Mouse (Mus musculus) lung, adult 2 months (tissue): ENCODE measurements around the gene Ttc8. TPM values are rescaled to one million over a fixed set of nuclear protein-coding genes. Genes with fewer than 3 reads are reported as not detected.

Source experiments
- DNase-seq: peaks from one replicate; pipeline ENCODE4 v3.0.0; 2022
- H3K4me1 ChIP-seq: fragments of 200-500 bp; 2 replicates; pipeline ENCODE4 v1.6.1; 2011; ENCODE audit warnings: low read length; ENCODE audit not compliant: control insufficient read depth, insufficient read depth
- H3K4me3 ChIP-seq: fragments of 200-500 bp; replicated peaks from 2 replicates; pipeline ENCODE3; 2011; ENCODE audit warnings: low read depth, mild to moderate bottlenecking, control low read depth, low read length; ENCODE audit errors: extremely low read depth
- CTCF ChIP-seq: fragments of 200-500 bp; IDR thresholded peaks from 2 replicates; pipeline ENCODE4 v1.5.1; 2011; ENCODE audit warnings: mild to moderate bottlenecking, low read length, control low read depth; ENCODE audit not compliant: insufficient read depth
- POLR2A ChIP-seq: fragments of 200-500 bp; IDR thresholded peaks from 2 replicates; pipeline ENCODE4 v1.6.1; 2011; ENCODE audit warnings: low read depth, mild to moderate bottlenecking, control low read depth, low read length, borderline replicate concordance; ENCODE audit errors: extremely low read depth
- WGBS: fragments of 180-500 bp; shearing (Covaris S2); methylation state at CpG from one replicate; pipeline ENCODE4 v1.1.7; 2018; 5-methylcytosine and 5-hydroxymethylcytosine counted together
- polyA plus RNA-seq: library from polyadenylated mRNA; depleted of rRNA; stranded (reverse); fragments of >200 nt; gene quantifications from 2 replicates; pipeline ENCODE4 v1.2.3, GENCODE M21; 2012

Ttc8 gene
- polyA plus RNA-seq, 1 experiment: 9.6 TPM

DNA sequence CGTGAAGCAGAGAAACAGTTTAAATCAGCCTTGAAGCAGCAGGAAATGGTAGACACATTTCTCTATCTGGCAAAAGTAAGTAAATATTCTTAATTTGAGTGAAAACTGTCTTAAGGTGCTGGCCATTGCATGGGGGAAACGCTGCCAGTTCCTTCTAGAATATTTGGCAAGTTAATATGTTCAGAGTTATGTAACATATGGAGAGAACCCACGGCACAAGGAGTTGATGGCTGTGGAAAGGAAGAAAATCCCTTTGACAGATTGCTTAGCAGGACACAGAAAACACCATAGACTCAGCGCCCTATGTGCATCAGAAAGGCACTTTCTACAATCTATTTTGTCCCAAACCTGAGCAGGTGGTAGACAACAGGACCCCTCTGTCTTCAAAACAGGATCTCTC lies 41.0 kb downstream of the Ttc8 start:
- no peak for DNase-seq
- WGBS: 73% methylated on average over 4 of the region's 4 CpGs
- TF ChIP-seq CTCF: no peak
- no peak for TF ChIP-seq POLR2A
- H3K4me1 ChIP-seq: no peaks in the 10 kb centered on the region
- H3K4me3 ChIP-seq: no peak overlapping the region

DNA sequence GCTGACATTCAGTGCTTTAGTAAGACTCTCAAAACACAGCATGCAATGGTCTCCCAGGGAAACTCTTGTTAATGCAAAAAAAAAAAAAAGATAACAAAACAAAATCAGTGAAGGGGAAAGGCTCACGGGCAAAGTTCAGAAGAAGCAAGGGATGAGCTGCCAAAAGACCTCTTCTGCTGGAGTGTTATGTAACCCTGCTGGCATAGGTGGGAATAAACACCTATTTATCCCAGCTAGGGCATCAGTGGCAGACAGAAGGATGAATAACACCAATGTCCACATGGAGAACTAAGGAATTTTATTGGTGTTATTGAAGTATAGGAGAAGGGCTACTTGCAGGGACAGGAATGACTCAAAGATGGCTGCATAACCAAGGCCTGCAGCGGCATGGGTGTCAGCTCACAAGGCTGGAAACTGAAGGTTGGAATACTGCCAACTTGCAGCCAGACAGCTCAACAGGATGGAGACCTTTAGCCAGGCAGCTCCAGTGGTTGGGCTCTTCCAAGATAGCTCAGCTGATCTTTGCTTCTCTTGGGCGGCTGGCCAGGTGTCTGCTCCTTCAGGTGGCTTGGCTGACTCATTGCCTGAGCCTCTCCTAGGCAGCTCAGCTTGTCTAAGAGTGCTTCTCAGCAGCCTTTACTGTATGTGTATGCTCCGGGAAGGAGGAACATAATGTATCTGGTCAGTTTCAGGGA lies 45.2 kb downstream of the Ttc8 start:
- no peak for TF ChIP-seq CTCF
- TF ChIP-seq POLR2A: no peak
- Histone ChIP-seq H3K4me3 (no peak overlapping the region), H3K4me1 (no peaks in the 10 kb centered on the region)
- DNase-seq: no peak
- 67% methylated on average over 4 of the region's 4 CpGs for WGBS

DNA sequence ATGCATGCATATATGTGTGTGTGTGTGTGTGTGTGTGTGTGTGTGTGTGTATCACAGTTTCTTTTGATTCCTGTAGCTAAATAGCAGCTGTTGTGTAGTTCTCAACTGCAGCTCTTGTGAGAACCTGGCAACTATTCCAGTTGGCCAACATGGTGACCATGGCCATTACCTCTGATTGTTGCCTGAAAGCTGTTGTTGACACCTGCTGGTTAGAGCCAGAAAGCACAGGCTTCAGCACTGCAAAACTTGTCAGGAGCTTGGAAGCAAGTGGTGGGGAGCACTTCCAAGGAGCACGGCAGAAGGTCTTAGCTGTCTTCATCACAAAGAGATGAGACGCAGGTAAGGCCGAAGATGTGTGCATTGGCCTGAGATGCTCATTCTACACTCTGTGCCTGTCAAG lies 51.9 kb downstream of the Ttc8 start:
- no peak for TF ChIP-seq CTCF
- no peak for TF ChIP-seq POLR2A
- Histone ChIP-seq H3K4me1 (no peaks in the 10 kb centered on the region), H3K4me3 (no peak overlapping the region)
- 96% methylated on average over 3 of the region's 3 CpGs for WGBS
- DNase-seq: no peak

DNA sequence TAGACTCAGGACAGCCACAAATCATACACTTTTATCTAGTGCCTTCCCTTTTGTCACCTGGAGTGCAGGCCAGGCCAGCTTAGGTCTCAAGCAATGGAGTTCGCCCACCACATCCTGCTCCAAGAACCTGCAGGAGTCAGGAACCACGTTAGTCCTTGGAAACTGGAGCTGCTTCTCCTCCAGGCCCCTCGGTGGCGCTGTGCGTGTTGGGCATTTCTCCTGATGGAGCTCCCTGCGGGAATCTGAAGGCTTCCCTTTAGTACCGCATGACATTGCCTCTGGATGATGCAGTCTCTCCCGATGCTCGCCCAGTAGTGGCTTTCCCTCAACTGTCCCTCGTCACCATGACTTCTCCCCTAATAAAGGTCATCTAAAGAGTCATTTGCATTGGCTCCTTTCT lies 53.1 kb downstream of the Ttc8 start:
- TF ChIP-seq POLR2A: no peak
- TF ChIP-seq CTCF: no peak
- H3K4me3 ChIP-seq: no peak overlapping the region
- no peaks in the 10 kb centered on the region for H3K4me1 ChIP-seq
- whole genome bisulfite sequencing: 89% methylated on average over 10 of the region's 10 CpGs
- DNase-seq: no peak

- no peak for DNase-seq
- Histone ChIP-seq H3K4me1 (no peaks in the 10 kb centered on the region), H3K4me3 (no peak overlapping the region)
- TF ChIP-seq POLR2A (no peak), CTCF (no peak)
- WGBS: 54% methylated on average over 12 of the region's 12 CpGs
Measured at GRCm38 (mm10) chr12:98974157-98974804, 53.9 kb downstream of the Ttc8 start.

GRCm38 (mm10) chr12:98981081-98981480 lies 60.7 kb downstream of the Ttc8 start:
- no peak for DNase-seq
- no peak for TF ChIP-seq POLR2A
- no peak for TF ChIP-seq CTCF
- 93% methylated on average over 3 of the region's 3 CpGs for WGBS
- Histone ChIP-seq H3K4me1 (no peaks in the 10 kb centered on the region), H3K4me3 (no peak overlapping the region)

DNA sequence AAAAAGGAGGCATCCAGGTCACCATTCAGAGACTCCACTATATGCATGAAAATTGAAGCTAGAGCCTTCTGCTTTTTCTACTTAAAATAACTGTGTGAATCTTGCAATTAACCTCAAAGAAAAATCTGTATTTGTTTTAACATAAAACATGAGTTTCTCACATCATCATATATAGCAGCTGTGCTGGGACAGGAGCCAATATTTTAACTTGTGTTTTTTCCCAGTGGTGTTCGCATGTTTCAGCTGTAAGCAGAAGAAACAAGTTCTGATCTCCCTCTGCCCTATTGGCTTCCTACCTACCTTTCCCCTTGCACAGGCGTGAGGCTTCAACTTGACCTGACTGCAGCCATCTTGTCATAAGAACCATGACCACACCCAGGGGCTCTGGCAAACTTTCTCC lies 64.4 kb downstream of the Ttc8 start:
- no peaks in the 10 kb centered on the region for H3K4me1 ChIP-seq
- WGBS: 94% methylated on average over 2 of the region's 2 CpGs
- TF ChIP-seq POLR2A: no peak
- no peak for TF ChIP-seq CTCF

DNA sequence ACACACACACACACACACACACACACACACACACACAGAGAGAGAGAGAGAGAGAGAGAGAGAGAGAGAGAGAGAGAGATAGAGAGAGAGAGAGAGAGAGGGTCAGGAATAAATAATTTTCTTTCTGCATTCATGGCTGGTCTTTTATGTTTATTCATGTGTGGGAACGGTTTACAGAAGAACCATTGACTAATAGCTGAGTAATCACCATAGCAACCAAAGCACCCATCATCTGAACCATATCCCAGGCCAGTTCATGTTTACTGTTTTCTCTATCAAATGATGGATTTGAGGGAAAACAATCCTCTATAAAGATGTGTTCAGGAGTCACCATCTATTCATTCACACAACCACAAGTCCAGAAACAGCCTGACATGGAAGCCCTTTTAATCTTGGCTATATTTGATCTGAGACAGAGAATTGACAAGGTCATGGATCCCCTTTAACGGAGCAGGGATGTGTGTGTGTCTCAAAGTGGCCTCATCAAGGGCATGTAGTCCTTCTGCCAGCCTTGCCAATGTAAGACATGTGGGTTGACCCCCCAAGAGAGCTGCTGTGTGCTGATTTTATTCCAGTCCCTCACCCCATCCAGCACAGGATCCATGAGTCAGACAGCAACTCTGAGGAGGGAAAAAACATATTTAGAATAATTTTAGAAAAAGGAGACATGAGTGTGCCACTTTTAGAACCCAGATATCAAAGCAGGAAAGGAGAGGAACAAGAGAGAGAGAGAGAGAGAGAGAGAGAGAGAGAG lies 70.9 kb downstream of the Ttc8 start:
- Histone ChIP-seq H3K4me1 (no peaks in the 10 kb centered on the region), H3K4me3 (no peak overlapping the region)
- WGBS: 50% methylated on average over 2 of the region's 2 CpGs
- no peak for DNase-seq
- TF ChIP-seq CTCF (no peak), POLR2A (no peak)

More for the DNA sequence above, 64.4 kb downstream of the Ttc8 start:
- no peak overlapping the region for H3K4me3 ChIP-seq
- no peak for DNase-seq

GRCm38 (mm10) chr12:98991830-98992216 lies 71.4 kb downstream of the Ttc8 start:
- no peak for DNase-seq
- TF ChIP-seq POLR2A (no peak), CTCF (no peak)
- H3K4me3 ChIP-seq: no peak overlapping the region
- no peaks in the 10 kb centered on the region for H3K4me1 ChIP-seq
- 78% methylated on average over 3 of the region's 3 CpGs for WGBS
